Mouse (Mus musculus): ENCODE data around the gene Tnk2. TPM values are rescaled to one million over a fixed set of nuclear protein-coding genes. Genes with fewer than 3 reads are reported as not detected.
A peak's percentile ranks its signal among the peaks of the same experiment; 100 is the strongest.

The Tnk2 gene
- polyA plus RNA-seq, 1 experiment from 2014 or later, result 7.5 TPM

DNA sequence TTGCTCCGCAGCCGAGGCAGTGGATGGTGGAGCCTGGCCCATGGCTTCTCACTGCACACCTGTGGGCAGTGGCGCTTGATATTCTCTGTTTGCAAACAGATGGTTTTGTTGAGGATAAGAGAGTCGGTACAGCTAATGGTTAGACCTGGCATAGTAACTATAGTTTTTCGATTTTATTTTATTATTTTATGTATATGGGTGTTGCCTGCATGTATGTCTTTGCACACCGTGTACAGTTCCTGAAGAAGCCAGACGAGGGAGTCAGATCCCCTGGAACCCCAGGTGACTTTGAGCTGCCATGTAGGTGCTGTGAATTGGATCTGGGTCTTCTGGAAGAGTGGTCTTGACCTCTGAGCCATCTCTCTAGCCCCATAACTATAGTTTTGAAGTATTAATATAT, 18.7 kb downstream of the Tnk2 start:
- H3K4me2 ChIP-seq (ENCODE audit: low read depth, low read length), result peak overlapping the region; percentile 49; the same call in 1 of the 2 replicates
- no peaks in the 10 kb centered on the region for H3K36me3 ChIP-seq (ENCODE audit: control insufficient read depth, insufficient read depth, low read length)
- H3K9me3 ChIP-seq (ENCODE audit: control insufficient read depth, low read length), result no peaks in the 10 kb centered on the region
- WGBS, result 86% methylated on average over 7 of the region's 7 CpGs
- H3K27me3 ChIP-seq (replicated peaks; ENCODE audit: control insufficient read depth, insufficient read depth, low read length), result no peaks in the 10 kb centered on the region
- H3K27ac ChIP-seq (ENCODE audit: low read length), result peak overlapping the region; percentile 88
- H3K4me1 ChIP-seq (ENCODE audit: control insufficient read depth, insufficient read depth, low read length), result peaks cover 60% of the 10 kb centered on the region
- peak overlapping the region; percentile 62; the same call in 1 of the 2 replicates for H3K9ac ChIP-seq (ENCODE audit: low read depth, low read length)
- ATAC-seq, result no peak
- no peak overlapping the region for H3K4me3 ChIP-seq (ENCODE audit: low read length)

DNA sequence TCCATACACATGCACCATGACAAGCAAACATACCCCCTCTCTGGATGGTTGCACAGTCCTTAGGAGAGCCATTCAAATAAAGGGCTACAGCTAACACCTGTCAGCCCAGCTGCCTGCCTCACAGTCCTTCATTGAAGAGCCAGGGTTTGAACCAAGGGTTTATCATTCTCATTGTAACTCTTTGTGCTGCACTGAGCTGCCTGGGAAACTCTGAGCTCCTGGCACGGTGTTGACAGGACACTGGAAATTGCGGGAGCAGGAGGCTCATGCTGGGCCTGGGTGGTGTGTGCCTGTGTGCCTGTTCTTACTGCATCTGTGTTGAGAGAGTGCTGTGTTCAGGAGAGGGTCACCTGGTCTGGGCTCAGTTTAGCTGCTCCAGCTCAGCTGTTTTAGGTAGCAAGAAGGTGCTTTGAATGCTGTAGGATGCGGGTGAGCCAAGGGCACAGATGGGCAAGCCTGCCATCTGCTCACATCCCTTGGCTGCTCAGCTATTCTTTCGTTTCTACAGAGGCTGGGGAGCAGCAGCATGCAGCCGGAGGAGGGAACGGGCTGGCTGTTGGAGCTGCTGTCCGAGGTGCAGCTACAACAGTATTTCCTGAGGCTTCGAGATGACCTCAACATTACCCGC, 19.7 kb downstream of the Tnk2 start:
- Histone ChIP-seq H3K27me3 (replicated peaks; ENCODE audit: control insufficient read depth, insufficient read depth, low read length) (no peaks in the 10 kb centered on the region), H3K36me3 (ENCODE audit: control insufficient read depth, insufficient read depth, low read length) (no peaks in the 10 kb centered on the region), H3K9ac (ENCODE audit: low read depth, low read length) (no peak overlapping the region), H3K4me3 (ENCODE audit: low read length) (no peak overlapping the region), H3K9me3 (ENCODE audit: control insufficient read depth, low read length) (no peaks in the 10 kb centered on the region), H3K4me1 (ENCODE audit: control insufficient read depth, insufficient read depth, low read length) (peaks cover 60% of the 10 kb centered on the region), H3K4me2 (ENCODE audit: low read depth, low read length) (no peak overlapping the region), H3K27ac (ENCODE audit: low read length) (no peak overlapping the region)
- 80% methylated on average over 9 of the region's 9 CpGs for WGBS
- no peak for ATAC-seq

DNA sequence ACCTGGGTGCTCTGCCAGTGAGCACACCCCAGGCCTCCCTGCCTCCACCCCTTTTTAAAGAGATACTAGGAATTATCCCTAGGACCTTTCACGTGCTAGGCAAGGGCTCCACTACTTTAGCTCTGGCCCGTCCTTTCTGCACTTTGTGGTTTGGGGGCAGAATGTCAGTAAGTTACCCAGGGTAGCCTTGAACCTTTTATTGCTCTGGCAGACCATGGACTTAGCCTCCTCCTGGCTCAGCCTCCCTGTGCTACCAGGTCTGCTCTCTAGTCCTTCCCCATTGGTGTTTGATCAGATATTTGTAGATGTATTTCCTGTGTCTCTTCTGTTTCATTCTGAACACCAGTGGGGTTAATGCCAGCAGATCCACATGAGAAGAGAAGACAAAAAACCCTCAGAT, 20.5 kb downstream of the Tnk2 start:
- H3K27me3 ChIP-seq (replicated peaks; ENCODE audit: control insufficient read depth, insufficient read depth, low read length), result no peaks in the 10 kb centered on the region
- H3K9ac ChIP-seq (ENCODE audit: low read depth, low read length), result no peak overlapping the region
- no peaks in the 10 kb centered on the region for H3K9me3 ChIP-seq (ENCODE audit: control insufficient read depth, low read length)
- WGBS, result 76% methylated on average over 2 of the region's 2 CpGs
- no peak for ATAC-seq
- peaks cover 54% of the 10 kb centered on the region for H3K4me1 ChIP-seq (ENCODE audit: control insufficient read depth, insufficient read depth, low read length)
- H3K4me2 ChIP-seq (ENCODE audit: low read depth, low read length), result no peak overlapping the region
- H3K36me3 ChIP-seq (ENCODE audit: control insufficient read depth, insufficient read depth, low read length), result no peaks in the 10 kb centered on the region
- H3K27ac ChIP-seq (ENCODE audit: low read length), result no peak overlapping the region
- no peak overlapping the region for H3K4me3 ChIP-seq (ENCODE audit: low read length)

DNA sequence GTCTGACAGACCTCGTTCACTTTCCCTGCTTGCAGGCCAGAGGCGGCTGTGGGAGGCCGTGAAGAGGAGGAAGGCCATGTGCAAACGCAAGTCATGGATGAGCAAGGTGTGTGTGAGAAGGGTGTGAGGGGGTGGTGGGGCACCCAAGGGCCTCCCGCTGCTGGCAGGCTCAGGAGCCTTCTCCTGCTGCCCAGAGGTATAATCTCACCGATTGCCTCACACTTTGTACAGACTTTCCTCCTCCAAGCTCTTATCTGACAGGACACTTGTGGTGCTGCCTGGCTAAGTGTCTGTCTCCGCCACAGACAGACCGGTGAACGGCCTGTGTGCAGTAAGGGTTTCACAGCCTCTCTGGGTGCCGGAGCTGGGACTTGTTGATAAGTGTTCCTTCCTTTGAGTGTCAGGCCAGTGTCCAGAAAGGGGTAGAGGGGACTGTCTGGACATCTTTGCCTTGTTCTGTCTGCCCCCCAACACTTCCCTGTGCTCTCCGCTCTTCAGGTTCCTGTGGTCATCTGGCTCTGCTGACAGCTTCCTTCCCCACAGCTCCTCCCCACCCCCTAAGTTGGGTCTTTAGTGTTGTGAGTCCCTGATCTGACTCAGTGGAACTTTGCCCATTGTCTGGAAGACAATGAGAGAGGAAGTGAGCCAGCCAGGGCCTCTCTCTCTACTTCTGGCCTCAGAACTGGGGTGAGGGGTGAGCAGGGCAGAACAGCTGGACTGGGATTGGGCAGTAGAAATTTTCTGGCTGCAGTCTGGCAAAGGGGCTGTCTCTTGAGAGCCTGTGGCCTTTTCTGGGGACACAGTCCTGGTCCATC, 22.4 kb downstream of the Tnk2 start:
- H3K27me3 ChIP-seq (replicated peaks; ENCODE audit: control insufficient read depth, insufficient read depth, low read length), result no peaks in the 10 kb centered on the region
- peak overlapping the region; percentile 20 for H3K27ac ChIP-seq (ENCODE audit: low read length)
- H3K4me2 ChIP-seq (ENCODE audit: low read depth, low read length), result no peak overlapping the region
- H3K36me3 ChIP-seq (ENCODE audit: control insufficient read depth, insufficient read depth, low read length), result peaks cover under 1% of the 10 kb centered on the region; the same call in 1 of the 2 replicates
- no peak overlapping the region for H3K9ac ChIP-seq (ENCODE audit: low read depth, low read length)
- H3K4me3 ChIP-seq (ENCODE audit: low read length), result no peak overlapping the region
- peak; percentile 57 for ATAC-seq
- 46% methylated on average over 11 of the region's 11 CpGs for WGBS
- H3K9me3 ChIP-seq (ENCODE audit: control insufficient read depth, low read length), result no peaks in the 10 kb centered on the region
- peaks cover 36% of the 10 kb centered on the region for H3K4me1 ChIP-seq (ENCODE audit: control insufficient read depth, insufficient read depth, low read length)

DNA sequence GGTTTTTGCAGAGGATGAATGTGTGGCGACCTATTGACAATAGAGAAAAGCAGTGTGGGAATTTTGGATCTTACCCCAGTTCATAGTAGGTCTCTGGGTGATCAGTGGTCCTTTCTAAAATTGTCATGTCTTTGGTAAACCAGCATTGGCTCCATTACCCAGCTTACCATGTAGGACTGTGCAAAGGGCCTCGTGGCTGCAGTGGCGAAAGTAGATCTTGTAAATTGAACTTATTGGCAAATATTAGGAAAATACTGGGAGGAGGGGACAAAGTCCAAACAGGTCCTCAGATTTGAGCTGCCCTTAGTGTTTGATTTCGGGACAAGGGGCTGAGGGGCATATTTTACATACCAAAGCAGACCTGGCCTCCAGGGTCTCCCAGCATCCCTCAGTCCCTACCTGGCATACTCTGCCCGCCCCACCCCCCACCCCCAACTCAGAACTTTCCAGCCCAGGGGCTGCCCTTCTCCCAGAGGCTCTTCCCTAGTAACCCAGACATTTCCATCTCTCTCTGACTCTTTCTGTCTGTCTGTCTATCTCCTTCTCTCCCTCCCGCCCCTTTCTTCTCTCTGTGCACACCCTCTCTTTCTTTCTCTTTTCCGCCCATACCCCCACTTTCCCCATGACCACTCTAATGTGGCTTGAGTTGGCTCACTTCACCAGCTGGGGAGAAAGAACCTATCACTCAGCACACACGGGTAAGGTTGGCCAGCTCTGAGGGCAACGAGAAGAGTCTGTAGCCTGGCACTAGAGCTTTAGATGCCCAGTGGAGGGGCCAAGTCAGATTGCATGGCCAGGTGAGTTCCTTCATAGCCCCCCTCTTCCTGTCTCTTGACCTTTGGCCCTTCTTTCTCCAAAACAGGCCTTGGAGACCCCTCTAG, 23.2 kb downstream of the Tnk2 start:
- Histone ChIP-seq H3K4me2 (ENCODE audit: low read depth, low read length) (no peak overlapping the region), H3K4me1 (ENCODE audit: control insufficient read depth, insufficient read depth, low read length) (peaks cover 31% of the 10 kb centered on the region), H3K4me3 (ENCODE audit: low read length) (no peak overlapping the region), H3K9ac (ENCODE audit: low read depth, low read length) (no peak overlapping the region), H3K27ac (ENCODE audit: low read length) (peak overlapping the region; percentile 20), H3K9me3 (ENCODE audit: control insufficient read depth, low read length) (no peaks in the 10 kb centered on the region), H3K36me3 (ENCODE audit: control insufficient read depth, insufficient read depth, low read length) (peaks cover 6% of the 10 kb centered on the region), H3K27me3 (replicated peaks; ENCODE audit: control insufficient read depth, insufficient read depth, low read length) (no peaks in the 10 kb centered on the region)
- 74% methylated on average over 9 of the region's 9 CpGs for WGBS
- ATAC-seq, result no peak

DNA sequence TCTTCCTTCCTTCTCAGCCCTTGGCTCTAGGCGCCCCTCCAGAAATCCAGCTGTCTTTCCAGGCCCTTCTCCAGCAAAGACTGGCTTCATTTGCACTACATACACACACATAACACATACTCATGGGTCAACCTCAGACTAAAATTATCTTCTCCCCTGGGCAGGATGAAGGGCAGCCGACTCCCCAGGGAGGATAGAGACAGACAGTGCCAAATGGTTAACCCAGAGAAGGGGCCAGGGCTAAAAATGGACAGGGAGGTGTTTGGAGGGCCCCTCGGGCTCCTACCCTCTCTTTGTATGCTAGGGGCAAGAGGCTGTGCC, 23.8 kb downstream of the Tnk2 start:
- no peak for ATAC-seq
- peaks cover 35% of the 10 kb centered on the region for H3K4me1 ChIP-seq (ENCODE audit: control insufficient read depth, insufficient read depth, low read length)
- H3K4me2 ChIP-seq (ENCODE audit: low read depth, low read length), result no peak overlapping the region
- WGBS, result 81% methylated on average over 3 of the region's 3 CpGs
- H3K27ac ChIP-seq (ENCODE audit: low read length), result no peak overlapping the region
- H3K36me3 ChIP-seq (ENCODE audit: control insufficient read depth, insufficient read depth, low read length), result peaks cover 6% of the 10 kb centered on the region
- no peak overlapping the region for H3K9ac ChIP-seq (ENCODE audit: low read depth, low read length)
- H3K27me3 ChIP-seq (replicated peaks; ENCODE audit: control insufficient read depth, insufficient read depth, low read length), result no peaks in the 10 kb centered on the region
- H3K9me3 ChIP-seq (ENCODE audit: control insufficient read depth, low read length), result no peaks in the 10 kb centered on the region
- no peak overlapping the region for H3K4me3 ChIP-seq (ENCODE audit: low read length)

DNA sequence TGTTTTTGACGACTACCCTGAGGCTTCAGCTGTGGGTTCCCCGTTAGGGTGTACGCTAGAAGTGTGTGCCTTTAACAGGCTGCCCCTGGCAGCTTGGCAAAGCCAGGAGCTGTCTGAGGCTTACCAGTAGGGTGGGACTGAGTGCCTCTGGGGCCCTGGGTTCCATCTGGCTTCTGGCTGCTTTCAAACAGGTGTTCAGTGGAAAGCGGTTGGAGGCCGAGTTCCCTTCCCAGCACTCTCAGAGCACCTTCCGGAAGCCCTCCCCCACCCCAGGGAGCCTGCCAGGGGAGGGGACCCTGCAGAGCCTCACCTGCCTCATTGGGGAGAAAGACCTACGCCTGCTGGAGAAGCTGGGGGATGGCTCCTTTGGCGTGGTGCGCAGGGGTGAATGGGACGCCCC, 24.4 kb downstream of the Tnk2 start:
- ATAC-seq, result no peak
- Histone ChIP-seq H3K4me3 (ENCODE audit: low read length) (no peak overlapping the region), H3K36me3 (ENCODE audit: control insufficient read depth, insufficient read depth, low read length) (peaks cover 6% of the 10 kb centered on the region), H3K4me1 (ENCODE audit: control insufficient read depth, insufficient read depth, low read length) (peaks cover 40% of the 10 kb centered on the region), H3K9ac (ENCODE audit: low read depth, low read length) (no peak overlapping the region), H3K4me2 (ENCODE audit: low read depth, low read length) (no peak overlapping the region), H3K27ac (ENCODE audit: low read length) (no peak overlapping the region), H3K27me3 (replicated peaks; ENCODE audit: control insufficient read depth, insufficient read depth, low read length) (no peaks in the 10 kb centered on the region), H3K9me3 (ENCODE audit: control insufficient read depth, low read length) (no peaks in the 10 kb centered on the region)
- 74% methylated on average over 10 of the region's 10 CpGs for WGBS

DNA sequence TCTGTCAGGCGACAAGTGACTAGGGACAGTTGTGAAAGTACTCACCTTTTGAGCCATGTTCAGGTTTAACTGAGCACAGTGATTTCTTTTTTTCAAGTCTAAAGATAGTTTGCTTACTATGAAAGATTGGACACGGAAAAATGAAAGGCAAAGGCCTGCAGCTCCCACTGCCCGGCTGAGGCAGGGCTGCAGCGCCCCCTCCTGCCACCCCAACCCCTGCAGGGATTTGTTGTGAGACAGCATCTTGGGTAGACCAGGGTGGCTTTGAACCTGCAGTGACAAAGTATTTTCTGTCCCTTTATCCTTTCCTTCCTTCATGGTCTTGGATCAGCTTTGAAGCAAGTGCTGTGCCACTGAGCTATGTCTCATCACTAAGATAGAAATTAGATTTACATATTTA, 24.8 kb downstream of the Tnk2 start:
- no peaks in the 10 kb centered on the region for H3K9me3 ChIP-seq (ENCODE audit: control insufficient read depth, low read length)
- peaks cover 6% of the 10 kb centered on the region for H3K36me3 ChIP-seq (ENCODE audit: control insufficient read depth, insufficient read depth, low read length)
- ATAC-seq, result no peak
- H3K27me3 ChIP-seq (replicated peaks; ENCODE audit: control insufficient read depth, insufficient read depth, low read length), result no peaks in the 10 kb centered on the region
- H3K4me1 ChIP-seq (ENCODE audit: control insufficient read depth, insufficient read depth, low read length), result peaks cover 39% of the 10 kb centered on the region
- H3K4me2 ChIP-seq (ENCODE audit: low read depth, low read length), result no peak overlapping the region
- H3K27ac ChIP-seq (ENCODE audit: low read length), result no peak overlapping the region
- WGBS, result 76% methylated on average over 4 of the region's 4 CpGs
- no peak overlapping the region for H3K4me3 ChIP-seq (ENCODE audit: low read length)
- H3K9ac ChIP-seq (ENCODE audit: low read depth, low read length), result no peak overlapping the region

DNA sequence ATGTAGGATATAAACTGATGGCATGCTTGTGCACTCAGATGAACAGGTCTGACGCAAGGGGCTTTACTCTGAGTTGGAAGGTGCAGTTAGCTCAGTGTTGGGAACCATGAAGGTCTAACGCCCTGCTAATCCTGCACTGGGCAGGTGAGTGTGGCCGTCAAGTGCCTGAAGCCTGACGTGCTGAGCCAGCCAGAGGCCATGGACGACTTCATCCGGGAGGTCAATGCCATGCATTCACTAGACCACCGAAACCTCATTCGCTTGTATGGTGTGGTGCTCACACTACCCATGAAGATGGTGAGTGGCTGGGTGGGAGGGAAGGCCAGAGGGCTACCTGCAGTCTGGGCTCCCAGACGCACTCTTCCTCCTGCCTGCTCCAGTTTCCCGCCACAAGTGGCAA, 25.6 kb downstream of the Tnk2 start:
- Histone ChIP-seq H3K36me3 (ENCODE audit: control insufficient read depth, insufficient read depth, low read length) (peaks cover 10% of the 10 kb centered on the region), H3K9me3 (ENCODE audit: control insufficient read depth, low read length) (no peaks in the 10 kb centered on the region), H3K9ac (ENCODE audit: low read depth, low read length) (no peak overlapping the region), H3K4me2 (ENCODE audit: low read depth, low read length) (no peak overlapping the region), H3K4me1 (ENCODE audit: control insufficient read depth, insufficient read depth, low read length) (peaks cover 42% of the 10 kb centered on the region), H3K27me3 (replicated peaks; ENCODE audit: control insufficient read depth, insufficient read depth, low read length) (no peaks in the 10 kb centered on the region), H3K4me3 (ENCODE audit: low read length) (no peak overlapping the region), H3K27ac (ENCODE audit: low read length) (no peak overlapping the region)
- WGBS, result 96% methylated on average over 10 of the region's 10 CpGs
- ATAC-seq, result no peak

Measured in intestine, embryonic 16.5 days (tissue).